Mouse (Mus musculus) spleen, adult 2 months (tissue): ENCODE measurements around the gene Meox1.

ENCODE experiments used
- CTCF ChIP-seq: fragments of 200-500 bp; IDR thresholded peaks from 2 replicates; pipeline ENCODE4 v1.5.1; 2011; ENCODE audit warnings: mild to moderate bottlenecking, inconsistent platforms; ENCODE audit not compliant: insufficient read depth, insufficient read length, insufficient replicate concordance; ENCODE audit errors: extremely low read depth
- POLR2A ChIP-seq: fragments of 200-500 bp; IDR thresholded peaks from 2 replicates; pipeline ENCODE4 v1.6.1; 2011; ENCODE audit warnings: low read depth, low read length, inconsistent platforms

DNA sequence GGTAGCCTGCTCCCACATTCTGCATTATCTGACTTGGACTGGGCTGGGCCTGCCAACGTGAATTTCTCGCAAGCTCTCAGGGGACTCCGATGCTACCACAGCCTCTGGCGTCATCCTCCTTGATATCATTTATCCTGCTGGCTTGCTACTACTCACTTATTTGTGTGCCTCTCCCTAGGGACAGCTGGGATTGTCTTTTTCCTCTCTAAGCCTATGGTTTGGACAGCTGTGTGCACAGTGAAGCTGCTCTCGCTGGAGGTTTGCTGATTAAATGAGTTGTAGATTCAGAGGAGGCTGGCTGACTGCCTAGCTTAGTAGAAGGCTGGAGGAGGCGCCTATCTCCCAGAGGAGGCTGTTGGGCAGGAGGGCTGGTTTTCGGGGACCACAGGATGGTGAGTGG, 62.2 kb downstream of the Meox1 start:
- TF ChIP-seq CTCF (no peak), POLR2A (no peak)
